Mouse (Mus musculus) liver, embryonic 11.5 days (tissue): ENCODE measurements at regions not wholly inside any gene's neighbourhood (a gene's known extent, or its start where the extent isn't known, plus 50 kb on each side); places are given as distances from the start of the nearest gene placed in this dataset.

Experiments used
- ATAC-seq: fragments of 200-750 bp; cut with Nextera tagmentation; replicated peaks from 2 replicates; pipeline ENCODE4 v1.8.0; 2017; ENCODE audit warnings: moderate number of reproducible peaks, mild to moderate bottlenecking, moderate TSS enrichment, moderate library complexity; ENCODE audit not compliant: low FRiP score
- DNase-seq: peaks from one replicate; pipeline ENCODE4 v3.0.0-alpha.2; 2017; ENCODE audit warnings: low spot score
- H3K27ac ChIP-seq: fragments of 300-500 bp; sonication (generic); 2 replicates; pipeline ENCODE4 v1.5.1; 2014; ENCODE audit warnings: mild to moderate bottlenecking, low read depth, low read length, control low read depth
- H3K27me3 ChIP-seq: fragments of 300-500 bp; sonication (generic); replicated peaks from 2 replicates; pipeline ENCODE4 v1.6.1; 2014; ENCODE audit warnings: low read length, mixed read lengths; ENCODE audit not compliant: control insufficient read depth, insufficient read depth
- H3K36me3 ChIP-seq: fragments of 300-500 bp; sonication (generic); 2 replicates; pipeline ENCODE4 v1.6.1; 2014; ENCODE audit warnings: mild to moderate bottlenecking, low read length, moderate library complexity, mixed read lengths; ENCODE audit not compliant: control insufficient read depth, insufficient read depth
- H3K4me1 ChIP-seq: fragments of 300-500 bp; sonication (generic); replicated peaks from 2 replicates; pipeline ENCODE4 v1.6.1; 2014; ENCODE audit warnings: low read length, mixed read lengths; ENCODE audit not compliant: control insufficient read depth, insufficient read depth
- H3K4me2 ChIP-seq: fragments of 300-500 bp; sonication (generic); 2 replicates; pipeline ENCODE4 v1.6.1; 2014; ENCODE audit warnings: mild to moderate bottlenecking, control low read depth, moderate library complexity
- H3K4me3 ChIP-seq: fragments of 300-500 bp; sonication (generic); 2 replicates; pipeline ENCODE4 v1.5.1; 2014; ENCODE audit warnings: low read depth, low read length, control low read depth
- H3K9ac ChIP-seq: fragments of 300-500 bp; sonication (generic); 2 replicates; pipeline ENCODE4 v1.6.1; 2014; ENCODE audit warnings: low read depth, low read length, control low read depth
- H3K9me3 ChIP-seq: fragments of 300-500 bp; sonication (generic); 2 replicates; pipeline ENCODE4 v1.6.1; 2016; ENCODE audit warnings: low read length, inconsistent platforms, mixed read lengths; ENCODE audit not compliant: control insufficient read depth
- WGBS: fragments of 180-500 bp; shearing (Covaris S2); extraction: QIAGEN DNeasy Blood & Tissue Kit; methylation state at CpG from one replicate; pipeline ENCODE4 v1.1.7; 2014; 5-methylcytosine and 5-hydroxymethylcytosine counted together

- Histone ChIP-seq H3K27me3 (no peaks in the 10 kb centered on the region), H3K9me3 (no peaks in the 10 kb centered on the region), H3K4me3 (no peak overlapping the region), H3K4me2 (no peak overlapping the region), H3K36me3 (no peaks in the 10 kb centered on the region), H3K4me1 (no peaks in the 10 kb centered on the region), H3K9ac (no peak overlapping the region), H3K27ac (no peak overlapping the region)
- ATAC-seq (no peak), DNase-seq (no peak)
- WGBS = 62% methylated on average over 2 of the region's 2 CpGs
Measured at GRCm38 (mm10) chr13:99741981-99742380, 158.9 kb downstream of the Cartpt start.

DNA sequence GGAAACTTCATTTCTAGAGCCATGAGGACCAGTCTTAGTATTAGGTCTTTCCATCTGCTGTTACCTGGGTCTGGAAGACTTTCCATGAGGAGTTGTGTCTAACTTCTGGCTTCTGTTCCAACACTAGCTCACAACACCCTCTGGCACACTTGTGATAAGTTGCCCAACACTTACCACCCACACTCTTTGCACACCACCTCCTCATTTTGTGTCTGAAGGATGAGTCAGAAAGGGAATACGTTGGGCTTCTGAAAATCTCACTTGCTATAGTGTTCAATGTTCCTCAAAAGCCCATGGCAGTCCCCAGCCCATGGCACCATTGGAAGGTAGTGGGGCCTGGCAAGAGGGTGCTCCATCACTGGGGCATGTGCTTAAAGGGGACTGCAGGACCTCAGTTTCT lies 161.5 kb downstream of the Cartpt start:
- DNase-seq (no peak), ATAC-seq (no peak)
- no peaks in the 10 kb centered on the region for H3K4me1 ChIP-seq
- H3K4me2 ChIP-seq = no peak overlapping the region
- no peaks in the 10 kb centered on the region for H3K27me3 ChIP-seq
- H3K4me3 ChIP-seq = no peak overlapping the region
- H3K9me3 ChIP-seq = no peaks in the 10 kb centered on the region
- H3K36me3 ChIP-seq = no peaks in the 10 kb centered on the region
- H3K27ac ChIP-seq = no peak overlapping the region
- WGBS = 65% methylated on average over 1 of the region's 1 CpGs
- H3K9ac ChIP-seq = no peak overlapping the region

GRCm38 (mm10) chr13:99737271-99737670 lies 163.6 kb downstream of the Cartpt start:
- DNase-seq (no peak), ATAC-seq (no peak)
- WGBS = 76% methylated on average over 3 of the region's 3 CpGs
- Histone ChIP-seq H3K4me2 (no peak overlapping the region), H3K9me3 (no peaks in the 10 kb centered on the region), H3K4me3 (no peak overlapping the region), H3K4me1 (no peaks in the 10 kb centered on the region), H3K36me3 (no peaks in the 10 kb centered on the region), H3K27ac (no peak overlapping the region), H3K9ac (no peak overlapping the region), H3K27me3 (no peaks in the 10 kb centered on the region)

GRCm38 (mm10) chr13:99729145-99729544 lies 171.7 kb downstream of the Cartpt start:
- 52% methylated on average over 5 of the region's 5 CpGs for WGBS
- no peak overlapping the region for H3K4me2 ChIP-seq
- H3K9ac ChIP-seq = no peak overlapping the region
- H3K36me3 ChIP-seq = no peaks in the 10 kb centered on the region
- H3K27me3 ChIP-seq = no peaks in the 10 kb centered on the region
- ATAC-seq (no peak), DNase-seq (no peak)
- H3K4me3 ChIP-seq = no peak overlapping the region
- H3K9me3 ChIP-seq = no peaks in the 10 kb centered on the region
- H3K27ac ChIP-seq = no peak overlapping the region
- H3K4me1 ChIP-seq = no peaks in the 10 kb centered on the region

DNA sequence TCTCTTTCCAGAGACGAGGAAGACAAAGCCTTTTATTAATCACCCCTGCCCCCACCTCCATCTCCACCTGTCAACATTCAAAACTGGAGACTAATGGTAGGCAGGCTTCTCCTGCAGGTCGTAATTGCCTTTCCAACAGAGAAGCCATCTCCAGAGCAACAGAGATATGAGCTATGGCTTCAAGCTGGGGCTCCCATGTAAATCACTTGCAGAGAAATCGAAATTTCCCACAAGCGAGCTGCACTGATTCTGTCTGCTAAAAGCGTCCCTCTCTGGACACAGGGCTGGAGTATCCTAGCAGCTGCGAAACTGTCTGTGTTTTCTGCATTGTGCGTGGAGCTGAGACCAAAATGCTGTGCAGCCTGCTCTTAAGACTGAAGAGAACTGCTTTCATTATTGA lies 176.6 kb downstream of the Cartpt start:
- H3K9me3 ChIP-seq = no peaks in the 10 kb centered on the region
- H3K9ac ChIP-seq = no peak overlapping the region
- H3K36me3 ChIP-seq = no peaks in the 10 kb centered on the region
- H3K4me1 ChIP-seq = no peaks in the 10 kb centered on the region
- no peak overlapping the region for H3K4me2 ChIP-seq
- no peak overlapping the region for H3K4me3 ChIP-seq
- H3K27ac ChIP-seq = no peak overlapping the region
- DNase-seq (no peak), ATAC-seq (no peak)
- H3K27me3 ChIP-seq = no peaks in the 10 kb centered on the region
- WGBS = 70% methylated on average over 7 of the region's 7 CpGs

- Histone ChIP-seq H3K36me3 (no peaks in the 10 kb centered on the region), H3K4me3 (no peak overlapping the region), H3K9me3 (no peaks in the 10 kb centered on the region), H3K4me2 (no peak overlapping the region), H3K9ac (no peak overlapping the region), H3K4me1 (no peaks in the 10 kb centered on the region), H3K27ac (no peak overlapping the region), H3K27me3 (no peaks in the 10 kb centered on the region)
- WGBS = 85% methylated on average over 5 of the region's 5 CpGs
- DNase-seq = no peak
- no peak for ATAC-seq
Measured at GRCm38 (mm10) chr13:99723237-99723981, 177.5 kb downstream of the Cartpt start.

DNA sequence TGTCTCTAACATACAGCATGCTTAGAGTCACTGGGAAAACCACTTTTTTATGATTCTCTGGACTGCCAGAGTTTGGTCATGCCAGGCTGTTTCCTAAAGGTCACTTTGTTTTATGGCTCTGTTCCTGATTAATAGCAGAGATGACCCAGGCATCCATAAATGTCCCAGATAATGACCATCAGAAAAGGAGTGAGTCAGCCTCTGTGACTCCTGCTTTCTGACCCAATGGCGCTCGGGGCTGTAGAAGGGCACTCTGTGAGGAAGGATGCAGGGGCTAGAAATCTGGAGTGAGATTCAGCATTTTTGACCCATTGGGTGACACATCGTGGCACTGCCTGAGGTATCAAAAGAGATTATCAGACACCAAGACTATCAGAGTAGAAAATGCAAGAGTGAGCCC lies 180.3 kb downstream of the Cartpt start:
- Histone ChIP-seq H3K36me3 (no peaks in the 10 kb centered on the region), H3K27ac (no peak overlapping the region), H3K4me2 (no peak overlapping the region), H3K27me3 (no peaks in the 10 kb centered on the region), H3K9ac (no peak overlapping the region), H3K4me1 (no peaks in the 10 kb centered on the region), H3K4me3 (no peak overlapping the region), H3K9me3 (no peaks in the 10 kb centered on the region)
- ATAC-seq (no peak), DNase-seq (no peak)
- 74% methylated on average over 3 of the region's 3 CpGs for WGBS

GRCm38 (mm10) chr13:99696559-99696890 lies 180.2 kb upstream of the Map1b start:
- no peak for ATAC-seq
- H3K4me2 ChIP-seq = no peak overlapping the region
- WGBS = 39% methylated on average over 3 of the region's 3 CpGs
- no peaks in the 10 kb centered on the region for H3K4me1 ChIP-seq
- H3K4me3 ChIP-seq = no peak overlapping the region
- no peak overlapping the region for H3K27ac ChIP-seq
- no peaks in the 10 kb centered on the region for H3K27me3 ChIP-seq
- no peaks in the 10 kb centered on the region for H3K9me3 ChIP-seq
- no peak for DNase-seq
- no peak overlapping the region for H3K9ac ChIP-seq
- H3K36me3 ChIP-seq = no peaks in the 10 kb centered on the region

- no peaks in the 10 kb centered on the region for H3K9me3 ChIP-seq
- DNase-seq = no peak
- no peaks in the 10 kb centered on the region for H3K4me1 ChIP-seq
- ATAC-seq = no peak
- no peak overlapping the region for H3K4me2 ChIP-seq
- no peak overlapping the region for H3K4me3 ChIP-seq
- 59% methylated on average over 7 of the region's 7 CpGs for WGBS
- H3K9ac ChIP-seq = no peak overlapping the region
- H3K27me3 ChIP-seq = no peaks in the 10 kb centered on the region
- H3K36me3 ChIP-seq = no peaks in the 10 kb centered on the region
- H3K27ac ChIP-seq = peak overlapping the region; percentile 38; the same call in 1 of the 2 replicates
Measured at GRCm38 (mm10) chr13:99695874-99696558, 179.7 kb upstream of the Map1b start.
